In genomic region chr19:58451323-58451722, GRCm38 (mm10) we compare ENCODE assay signal across 12 mouse cellular contexts. TPM values are rescaled to one million over a fixed set of nuclear protein-coding genes. Genes with fewer than 3 reads are reported as not detected.
DNase-seq lines count a peak whose midpoint lies in the region; ATAC-seq and TF ChIP-seq lines count a peak whose summit lies in the region.
"Had no signal": no experiment of that assay in that cellular context is flagged by ENCODE, and none has a peak within 500 bp of the region (broad histone marks: within the 10 kb centered on the region; RNA-seq: fewer than 3 reads in every experiment).

No protein-coding gene starts in this region.

- no peak for TF ChIP-seq POLR2A in myocyte (IDR thresholded peaks at IDR 0.05; ENCODE audit: insufficient read length, low read depth)

- peak overlapping the region; percentile 98 for H3K4me2 ChIP-seq in intestine, embryonic 14.5 days (ENCODE audit: low read length)
- no peak overlapping the region for H3K4me2 ChIP-seq in intestine, postnatal 0 days (replicated peaks; ENCODE audit: low read depth)
- peak overlapping the region; percentile 88 for H3K4me2 ChIP-seq in hindbrain, embryonic 12.5 days (replicated peaks)
- peak overlapping the region; percentile 55 for H3K4me2 ChIP-seq in myocyte (ENCODE audit: low read depth)

- no peak for DNase-seq in intestine, embryonic 14.5 days (ENCODE audit: low spot score)
- DNase-seq in cerebellum, postnatal 14 days = no peak
- DNase-seq in heart, postnatal 10 days = no peak
- DNase-seq in left cerebral cortex, postnatal 36 days (ENCODE audit: low spot score in 2 of 2) = no peak
- DNase-seq: B cell, adult 2 months; lung, adult 2 months; spleen, adult 18-20 months had no signal

- peaks cover 30% of the 10 kb centered on the region for H3K4me1 ChIP-seq in intestine, embryonic 14.5 days (replicated peaks; ENCODE audit: control insufficient read depth, insufficient read depth, low read length)
- no peaks in the 10 kb centered on the region; the same call in 1 of the 2 replicates for H3K4me1 ChIP-seq in intestine, postnatal 0 days (replicated peaks; ENCODE audit: control insufficient read depth, insufficient read depth, low read length)
- H3K4me1 ChIP-seq in hindbrain, embryonic 12.5 days = peaks cover 55% of the 10 kb centered on the region

- peaks cover 15% of the 10 kb centered on the region; the same call in 1 of the 2 replicates for H3K27me3 ChIP-seq in intestine, embryonic 14.5 days (replicated peaks; ENCODE audit: control insufficient read depth, insufficient read depth, low read length)
- peaks cover 45% of the 10 kb centered on the region for H3K27me3 ChIP-seq in intestine, postnatal 0 days (replicated peaks; ENCODE audit: control insufficient read depth, insufficient read depth, low read length)
- no peaks in the 10 kb centered on the region for H3K27me3 ChIP-seq in C2C12 (ENCODE audit: control insufficient read depth, insufficient read depth, insufficient read length)
- H3K27me3 ChIP-seq in hindbrain, embryonic 12.5 days = peaks cover 24% of the 10 kb centered on the region
- H3K27me3 ChIP-seq in myocyte (ENCODE audit: control insufficient read depth, insufficient read depth, insufficient read length) = no peaks in the 10 kb centered on the region

- TF ChIP-seq CTCF in intestine, postnatal 0 days (IDR thresholded peaks at IDR 0.05; ENCODE audit: low read depth) = no peak
- no peak for TF ChIP-seq CTCF in C2C12 (IDR thresholded peaks at IDR 0.05; ENCODE audit: control insufficient read depth, insufficient read depth, insufficient read length)

- 48% methylated on average over 6 of the region's 6 CpGs for WGBS in intestine, embryonic 14.5 days
- WGBS in intestine, postnatal 0 days = 60% methylated on average over 6 of the region's 6 CpGs
- 51% methylated on average over 6 of the region's 6 CpGs for WGBS in hindbrain, embryonic 12.5 days

- no peaks in the 10 kb centered on the region for H3K36me3 ChIP-seq in intestine, embryonic 14.5 days (ENCODE audit: control insufficient read depth, insufficient read depth, low read length)
- H3K36me3 ChIP-seq in intestine, postnatal 0 days (ENCODE audit: control insufficient read depth, insufficient read depth) = no peaks in the 10 kb centered on the region
- no peaks in the 10 kb centered on the region for H3K36me3 ChIP-seq in C2C12 (ENCODE audit: control insufficient read depth, insufficient read depth)
- H3K36me3 ChIP-seq in hindbrain, embryonic 12.5 days = 0 out of 2 replicates have a peak, but pooled peaks cover 3% of the 10 kb centered on the region
- H3K36me3 ChIP-seq in myocyte (ENCODE audit: control insufficient read depth, insufficient read depth) = no peaks in the 10 kb centered on the region
- H3K36me3 ChIP-seq: forebrain, embryonic 10.5 days had no signal

- intact Hi-C loops in heart, postnatal 10 days (cut with DNase I) = no loop called here
- intact Hi-C loops in left cerebral cortex, postnatal 36 days (cut with DNase I) = loop anchor here (10.0 kb wide), 1 partner anchor 347 kb away; no protein-coding TSS in a partner anchor

- no peaks in the 10 kb centered on the region for H3K79me3 ChIP-seq in C2C12 (ENCODE audit: low read depth)

- no peaks in the 10 kb centered on the region for H3K9me3 ChIP-seq in intestine, embryonic 14.5 days (ENCODE audit: control insufficient read depth, low read length)
- no peaks in the 10 kb centered on the region for H3K9me3 ChIP-seq in intestine, postnatal 0 days (ENCODE audit: control insufficient read depth)
- H3K9me3 ChIP-seq in hindbrain, embryonic 12.5 days (replicated peaks) = no peaks in the 10 kb centered on the region
- H3K9me3 ChIP-seq: forebrain, embryonic 10.5 days had no signal

- H3ac ChIP-seq in C2C12 (ENCODE audit: control insufficient read depth, insufficient read length, low read depth) (no peak overlapping the region), myocyte (ENCODE audit: control insufficient read depth, insufficient read length) (no peak overlapping the region)

- H3K9ac ChIP-seq in intestine, embryonic 14.5 days (ENCODE audit: low read length) = no peak overlapping the region
- no peak overlapping the region for H3K9ac ChIP-seq in intestine, postnatal 0 days (ENCODE audit: low read depth, low read length)
- no peak overlapping the region for H3K9ac ChIP-seq in hindbrain, embryonic 12.5 days

- no peak overlapping the region for H3K27ac ChIP-seq in intestine, embryonic 14.5 days (ENCODE audit: low read depth)
- no peak overlapping the region for H3K27ac ChIP-seq in intestine, postnatal 0 days (ENCODE audit: low read depth, low read length)
- no peak overlapping the region for H3K27ac ChIP-seq in hindbrain, embryonic 12.5 days
- H3K27ac ChIP-seq: forebrain, embryonic 10.5 days had no signal

- H3K4me3 ChIP-seq in intestine, embryonic 14.5 days (ENCODE audit: low read depth, low read length) = 0 out of 2 replicates have a peak overlapping the region, but pooled peaks have one; percentile 8
- H3K4me3 ChIP-seq in intestine, postnatal 0 days (ENCODE audit: low read depth, low read length) = no peak overlapping the region
- H3K4me3 ChIP-seq in C2C12 (ENCODE audit: insufficient read depth, poor library complexity, severe bottlenecking) (no peak overlapping the region), myocyte (no peak overlapping the region)
- H3K4me3 ChIP-seq in hindbrain, embryonic 12.5 days = no peak overlapping the region
- H3K4me3 ChIP-seq: forebrain, embryonic 10.5 days had no signal

- no peak for ATAC-seq in intestine, embryonic 14.5 days (replicated peaks; ENCODE audit: low FRiP score, low TSS enrichment, low read depth)
- no peak for ATAC-seq in intestine, postnatal 0 days
- ATAC-seq in hindbrain, embryonic 12.5 days (ENCODE audit: low FRiP score) = no peak

- H3K79me2 ChIP-seq in C2C12 (ENCODE audit: control insufficient read depth, insufficient read depth) (no peaks in the 10 kb centered on the region), myocyte (ENCODE audit: control insufficient read depth, insufficient read depth) (no peaks in the 10 kb centered on the region)

TF ChIP-seq in C2C12, 6 proteins besides CTCF, POLR2A, EP300 and RAD21:
- TF ChIP-seq MAX (IDR thresholded peaks at IDR 0.05) (no peak), USF1 (IDR thresholded peaks at IDR 0.05; ENCODE audit: low read depth) (no peak), CEBPB (IDR thresholded peaks at IDR 0.05; ENCODE audit: low read depth) (no peak), MYOG (IDR thresholded peaks at IDR 0.05; ENCODE audit: control insufficient read depth, extremely low read depth, insufficient read length) (no peak), FOSL1 (IDR thresholded peaks at IDR 0.05; ENCODE audit: insufficient read depth, low read length, poor library complexity, severe bottlenecking) (peak; percentile 3), MYOD1 (IDR thresholded peaks at IDR 0.05; ENCODE audit: control insufficient read depth, insufficient read length, low read depth) (peak; percentile 87)

TF ChIP-seq in myocyte, 11 proteins besides CTCF, POLR2A, EP300 and RAD21:
- TF ChIP-seq REST (IDR thresholded peaks at IDR 0.05; ENCODE audit: insufficient read depth, insufficient read length) (no peak), USF1 (IDR thresholded peaks at IDR 0.05; ENCODE audit: low read depth) (no peak), MYOD1 (IDR thresholded peaks at IDR 0.05; ENCODE audit: control insufficient read depth in 1 of 3, insufficient read length in 2 of 3, low read depth in 2 of 3) (peak in 2 of 3 experiments; percentile 81), POLR2AphosphoS2 (IDR thresholded peaks at IDR 0.05; ENCODE audit: insufficient read length, low read depth) (no peak), E2F4 (IDR thresholded peaks at IDR 0.05; ENCODE audit: insufficient read depth) (no peak), TCF3 (IDR thresholded peaks at IDR 0.05; ENCODE audit: insufficient read length, low read depth) (peak; percentile 59), SRF (IDR thresholded peaks at IDR 0.05; ENCODE audit: control insufficient read depth, insufficient read length, low read depth) (no peak), TCF12 (IDR thresholded peaks at IDR 0.05; ENCODE audit: insufficient read depth, poor library complexity, severe bottlenecking) (peak; percentile 85), MYOG (IDR thresholded peaks at IDR 0.05; ENCODE audit: control insufficient read depth in 1 of 3, insufficient read depth in 1 of 3, insufficient read length in 2 of 3, low read depth in 2 of 3) (peak in 2 of 3 experiments; percentile 72 to 79), MAX (IDR thresholded peaks at IDR 0.05; ENCODE audit: low read depth) (no peak)

RNA-seq across cellular contexts. Expression of gene Gfra1, which starts 4.4 kb away (rescaled TPM):
- 34.3 and 41.3 TPM in 2 replicates for polyA plus RNA-seq in intestine, embryonic 14.5 days (2014; fragmentation: Nextera tagmentation; extraction: Ambion mirVana)
- polyA plus RNA-seq in intestine, postnatal 0 days (2015; fragmentation: Nextera tagmentation; extraction: Ambion mirVana) = 4.9 TPM in 2 replicates
- polyA plus RNA-seq in C2C12 (2012; fragmentation: generic; extraction: Trizol) (16.8 TPM), myocyte (2012; fragmentation: generic; extraction: Trizol) (4.6 TPM)
- 59.8 and 65.1 TPM in 2 replicates for polyA plus RNA-seq in hindbrain, embryonic 12.5 days (2016; fragmentation: Nextera tagmentation; extraction: Ambion mirVana)
- 1 to 10 TPM; 3.3 to 3.5 TPM for total RNA-seq in heart, postnatal 10 days (2021)
- 10 to 100 TPM; 33.5 to 36.6 TPM for total RNA-seq in left cerebral cortex, postnatal 36 days (2021)
